ENCODE assay signal across 40 mouse cellular contexts in the genomic region with DNA sequence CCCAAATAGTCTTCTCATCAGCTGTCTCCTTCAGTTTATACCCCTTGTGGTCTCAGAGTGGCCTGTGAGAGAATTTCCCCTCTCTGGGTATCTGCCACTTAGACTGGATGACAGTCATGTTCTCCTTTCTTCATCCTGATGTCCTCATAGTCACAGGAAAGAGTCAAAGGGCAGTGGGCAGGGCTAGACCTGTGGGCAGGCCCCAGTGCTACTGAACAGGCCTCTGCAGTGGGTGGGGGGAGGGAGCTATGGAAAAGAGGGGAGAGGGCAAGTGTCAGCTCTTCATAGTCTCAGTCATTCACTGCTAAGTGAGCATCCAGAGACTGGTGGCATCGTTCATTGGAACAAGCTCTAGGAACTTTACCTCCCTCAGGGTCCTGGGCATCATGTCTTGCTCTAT. TPM values are rescaled to one million over a fixed set of nuclear protein-coding genes. Genes with fewer than 3 reads are reported as not detected.
"Had no signal": no experiment of that assay in that cellular context is flagged by ENCODE, and none has a peak within 500 bp of the region (broad histone marks: within the 10 kb centered on the region; RNA-seq: fewer than 3 reads in every experiment).

Gene Awat1 (plus strand): TSS at position 301 of the 400 bp plus-strand sequence.

- ATAC-seq: forebrain, embryonic 13.5 days; forebrain, embryonic 14.5 days; forebrain, embryonic 15.5 days; forebrain, embryonic 16.5 days; forebrain, postnatal 0 days had no signal

- H3K4me1 ChIP-seq: embryonic facial prominence, embryonic 10.5 days; embryonic facial prominence, embryonic 12.5 days; embryonic facial prominence, embryonic 13.5 days; embryonic facial prominence, embryonic 15.5 days; forebrain, embryonic 10.5 days; forebrain, embryonic 12.5 days; forebrain, embryonic 13.5 days; forebrain, embryonic 15.5 days had no signal

- DNase-seq: cerebellum, adult 8-10 months; cerebellum, adult 9-10 months; cerebellum, adult 9-11 months; cerebellum, postnatal 10 days; cerebellum, postnatal 14 days; cerebellum, postnatal 25 days; cerebellum, postnatal 36 days; embryo, embryonic 11 days; forebrain, postnatal 0 days; gastrocnemius, adult 2 months; gastrocnemius, postnatal 10 days; gastrocnemius, postnatal 14 days; gastrocnemius, postnatal 25 days; gastrocnemius, postnatal 36 days; heart, adult 11 months; heart, adult 18-20 months; heart, adult 2 months had no signal

- H3K4me3 ChIP-seq: embryonic facial prominence, embryonic 10.5 days; embryonic facial prominence, embryonic 12.5 days; embryonic facial prominence, embryonic 13.5 days; embryonic facial prominence, embryonic 15.5 days; erythroblast, embryonic 14.5 days; forebrain, embryonic 10.5 days; forebrain, embryonic 12.5 days; forebrain, embryonic 13.5 days; forebrain, embryonic 15.5 days; gastrocnemius, adult 2 months; heart, adult 2 months had no signal

RNA-seq across cellular contexts. Expression of gene Awat1, which starts in this region (rescaled TPM):
- total RNA-seq: common myeloid progenitor, adult 5-6 weeks; forebrain, postnatal 0 days; gastrocnemius, adult 18-20 months; gastrocnemius, adult 2 months; gastrocnemius, adult 8-10 months; gastrocnemius, postnatal 10 days; gastrocnemius, postnatal 14 days; gastrocnemius, postnatal 25 days; gastrocnemius, postnatal 36 days; gastrocnemius, postnatal 4 days; granulocyte monocyte progenitor cell, adult 5-6 weeks; heart, adult 18-20 months; heart, adult 2 months; heart, adult 8-10 months had no signal
- polyA plus RNA-seq: cortical plate, adult 2 months; embryonic facial prominence, embryonic 10.5 days; embryonic facial prominence, embryonic 11.5 days; embryonic facial prominence, embryonic 12.5 days; embryonic facial prominence, embryonic 13.5 days; embryonic facial prominence, embryonic 14.5 days; embryonic facial prominence, embryonic 15.5 days; erythroblast, embryonic 14.5 days; forebrain, embryonic 10.5 days; forebrain, embryonic 11.5 days; forebrain, embryonic 12.5 days; forebrain, embryonic 13.5 days; forebrain, embryonic 14.5 days; forebrain, embryonic 15.5 days; forebrain, embryonic 16.5 days; forebrain, postnatal 0 days; frontal cortex, adult 2 months; gonadal fat pad, adult 2 months; heart, adult 2 months had no signal
